Mouse (Mus musculus): ENCODE data around the gene Pxmp2. TPM values are rescaled to one million over a fixed set of nuclear protein-coding genes. Genes with fewer than 3 reads are reported as not detected.
A peak's percentile ranks its signal among the peaks of the same experiment; 100 is the strongest.

Gene Pxmp2
- polyA plus RNA-seq (2015; fragmentation: Nextera tagmentation; extraction: Ambion mirVana): 4.9 and 6.6 TPM in 2 replicates

DNA sequence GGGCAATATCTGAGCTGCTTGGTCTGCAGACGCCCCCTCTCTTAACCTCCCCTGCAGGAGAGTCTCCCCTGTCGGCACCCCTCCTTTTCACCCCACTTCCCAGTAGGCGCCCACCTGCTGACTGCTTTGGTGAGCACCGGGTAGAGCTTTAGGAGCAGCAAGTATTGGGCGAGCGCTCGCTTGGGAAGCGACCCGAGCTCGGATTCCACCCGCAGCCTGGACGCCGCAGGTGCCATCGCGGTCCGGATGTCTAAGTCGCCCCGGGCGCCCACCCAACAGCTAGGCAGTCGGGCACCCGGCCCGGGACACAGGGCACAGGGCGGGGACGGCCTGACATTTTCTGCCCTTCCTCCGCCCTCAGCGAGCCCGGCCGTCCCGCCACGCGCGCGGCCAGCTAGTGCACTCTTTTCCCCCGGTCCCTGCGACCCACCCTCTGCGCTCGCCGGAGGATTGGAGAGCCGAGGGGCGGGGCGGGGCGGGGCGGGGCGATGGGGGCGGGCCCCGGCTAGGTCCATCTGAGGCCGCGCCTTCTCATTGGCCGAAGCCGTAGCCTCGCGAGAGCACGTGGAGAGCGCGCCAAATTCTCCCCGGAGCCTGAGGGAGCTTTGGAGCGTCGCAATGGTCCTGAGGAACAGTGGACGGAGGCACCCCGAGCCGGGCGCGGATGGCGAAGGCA, at the start of gene Pxmp2, which contains the start of gene Pole:
Gene Pxmp2 (minus strand): TSS at position 417 of the 676 bp plus-strand sequence.
Gene Pole (plus strand): TSS at position 537 of the 676 bp plus-strand sequence.
- WGBS: 0% methylated on average over 60 of the region's 64 CpGs
- Histone ChIP-seq H3K4me2 (replicated peaks) (peak within 1 kb of the TSS; percentile 96), H3K27ac (replicated peaks) (0 out of 2 replicates have a peak within 1 kb of the TSS, but pooled peaks have one; percentile 68), H3K4me1 (peaks cover 16% of the 10 kb centered on the region), H3K27me3 (peaks cover 17% of the 10 kb centered on the region), H3K4me3 (replicated peaks) (peak within 1 kb of the TSS; percentile 90), H3K9me3 (replicated peaks) (no peaks in the 10 kb centered on the region), H3K9ac (peak within 1 kb of the TSS; percentile 83), H3K36me3 (peaks cover 16% of the 10 kb centered on the region)
- peak; percentile 99 for ATAC-seq (ENCODE audit: insufficient number of reproducible peaks, low FRiP score, low TSS enrichment, low read depth)

DNA sequence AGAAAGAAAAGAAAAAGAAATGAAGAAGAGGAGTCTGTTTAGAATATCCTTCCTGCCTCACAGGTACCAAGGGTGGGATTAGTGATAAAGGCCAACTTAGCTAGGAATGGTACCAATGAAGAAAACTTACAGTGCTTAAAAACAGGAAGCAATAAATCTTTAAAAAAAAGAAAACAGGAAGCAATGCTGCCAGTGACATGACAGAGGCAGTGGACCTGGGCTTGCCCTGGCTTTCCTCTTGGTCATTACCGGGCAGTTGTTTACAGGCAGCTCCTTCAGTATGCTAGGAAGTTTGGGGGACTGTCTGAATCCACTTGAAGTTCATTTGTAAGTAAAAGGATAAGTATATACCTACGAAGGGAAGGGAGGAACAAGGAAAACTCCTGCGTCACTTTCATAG, 44.5 kb upstream of the Pxmp2 start:
- H3K36me3 ChIP-seq: peaks cover 67% of the 10 kb centered on the region
- H3K4me2 ChIP-seq (replicated peaks): no peak overlapping the region
- no peak overlapping the region for H3K4me3 ChIP-seq (replicated peaks)
- 85% methylated on average over 3 of the region's 3 CpGs for WGBS
- no peak overlapping the region for H3K9ac ChIP-seq
- H3K27me3 ChIP-seq: no peaks in the 10 kb centered on the region
- no peak overlapping the region for H3K27ac ChIP-seq (replicated peaks)
- no peak for ATAC-seq (ENCODE audit: insufficient number of reproducible peaks, low FRiP score, low TSS enrichment, low read depth)
- no peaks in the 10 kb centered on the region for H3K4me1 ChIP-seq
- H3K9me3 ChIP-seq (replicated peaks): no peaks in the 10 kb centered on the region

DNA sequence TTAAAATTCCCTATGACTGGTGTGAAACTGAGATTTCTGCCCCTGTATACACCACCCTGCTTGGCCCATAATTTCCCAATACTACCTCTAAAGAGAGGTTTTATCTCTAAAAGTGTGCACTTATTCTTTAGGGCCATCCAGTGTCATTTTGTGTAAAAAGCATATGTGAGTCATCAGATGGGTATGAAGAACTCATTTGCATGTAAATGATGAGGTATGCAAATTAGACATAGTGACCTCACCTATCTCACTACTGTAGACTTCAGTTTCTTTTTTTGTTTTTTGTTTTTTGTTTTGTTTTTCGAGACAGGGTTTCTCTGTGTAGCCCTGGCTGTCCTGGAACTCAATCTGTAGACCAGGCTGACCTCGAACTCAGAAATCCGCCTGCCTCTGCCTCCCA, 27.1 kb upstream of the Pxmp2 start:
- ATAC-seq (ENCODE audit: insufficient number of reproducible peaks, low FRiP score, low TSS enrichment, low read depth): no peak
- Histone ChIP-seq H3K4me1 (no peaks in the 10 kb centered on the region), H3K9me3 (replicated peaks) (no peaks in the 10 kb centered on the region), H3K27me3 (no peaks in the 10 kb centered on the region), H3K27ac (replicated peaks) (no peak overlapping the region), H3K9ac (no peak overlapping the region), H3K4me3 (replicated peaks) (no peak overlapping the region), H3K36me3 (peaks cover 52% of the 10 kb centered on the region), H3K4me2 (replicated peaks) (no peak overlapping the region)
- 87% methylated on average over 3 of the region's 3 CpGs for WGBS

DNA sequence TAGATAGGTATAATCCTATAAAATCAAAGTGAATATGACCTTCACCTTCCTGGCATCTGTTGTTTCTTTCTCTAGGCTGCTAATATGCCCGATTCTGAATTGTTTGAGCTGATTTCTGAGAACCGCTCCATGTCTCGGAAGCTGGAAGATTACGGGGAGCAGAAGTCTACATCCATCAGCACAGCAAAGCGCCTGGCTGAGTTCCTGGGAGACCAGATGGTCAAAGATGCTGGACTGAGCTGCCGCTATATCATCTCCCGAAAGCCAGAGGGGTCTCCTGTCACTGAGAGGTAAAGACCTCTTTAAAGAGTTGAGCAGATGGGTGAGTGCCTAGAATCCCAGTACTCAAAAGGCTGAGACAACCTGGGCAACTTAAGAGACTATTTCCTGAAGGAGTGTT, 22.9 kb upstream of the Pxmp2 start:
- peaks cover 73% of the 10 kb centered on the region for H3K36me3 ChIP-seq
- no peak overlapping the region for H3K27ac ChIP-seq (replicated peaks)
- no peak for ATAC-seq (ENCODE audit: insufficient number of reproducible peaks, low FRiP score, low TSS enrichment, low read depth)
- WGBS: 96% methylated on average over 7 of the region's 7 CpGs
- no peak overlapping the region for H3K4me3 ChIP-seq (replicated peaks)
- H3K4me2 ChIP-seq (replicated peaks): no peak overlapping the region
- no peaks in the 10 kb centered on the region for H3K27me3 ChIP-seq
- no peaks in the 10 kb centered on the region for H3K4me1 ChIP-seq
- no peak overlapping the region for H3K9ac ChIP-seq
- no peaks in the 10 kb centered on the region for H3K9me3 ChIP-seq (replicated peaks)

DNA sequence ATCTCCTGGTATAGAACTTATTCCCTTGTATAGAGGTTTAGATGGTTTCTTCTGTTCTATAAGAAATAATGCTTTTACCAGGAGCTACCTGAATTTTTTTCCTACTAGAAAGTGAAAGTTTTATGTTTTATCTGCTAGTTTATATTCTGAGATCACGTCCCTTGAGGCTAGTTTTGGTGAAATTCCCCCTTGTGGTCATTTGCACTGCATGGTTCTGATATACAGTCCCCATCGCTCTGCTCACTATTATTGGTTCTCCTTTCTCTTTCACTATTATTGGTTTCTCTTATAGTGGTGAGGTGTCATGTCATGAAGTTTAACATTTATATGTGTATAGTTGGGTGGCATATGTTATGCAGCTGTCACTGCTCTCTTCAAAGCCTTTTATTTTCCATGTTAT, 14.6 kb upstream of the Pxmp2 start:
- peaks cover 82% of the 10 kb centered on the region for H3K36me3 ChIP-seq
- H3K27ac ChIP-seq (replicated peaks): no peak overlapping the region
- H3K9me3 ChIP-seq (replicated peaks): no peaks in the 10 kb centered on the region
- no peak overlapping the region for H3K4me3 ChIP-seq (replicated peaks)
- H3K4me2 ChIP-seq (replicated peaks): no peak overlapping the region
- no peak for ATAC-seq (ENCODE audit: insufficient number of reproducible peaks, low FRiP score, low TSS enrichment, low read depth)
- H3K4me1 ChIP-seq: no peaks in the 10 kb centered on the region
- WGBS: 89% methylated on average over 2 of the region's 2 CpGs
- H3K9ac ChIP-seq: no peak overlapping the region
- no peaks in the 10 kb centered on the region for H3K27me3 ChIP-seq

DNA sequence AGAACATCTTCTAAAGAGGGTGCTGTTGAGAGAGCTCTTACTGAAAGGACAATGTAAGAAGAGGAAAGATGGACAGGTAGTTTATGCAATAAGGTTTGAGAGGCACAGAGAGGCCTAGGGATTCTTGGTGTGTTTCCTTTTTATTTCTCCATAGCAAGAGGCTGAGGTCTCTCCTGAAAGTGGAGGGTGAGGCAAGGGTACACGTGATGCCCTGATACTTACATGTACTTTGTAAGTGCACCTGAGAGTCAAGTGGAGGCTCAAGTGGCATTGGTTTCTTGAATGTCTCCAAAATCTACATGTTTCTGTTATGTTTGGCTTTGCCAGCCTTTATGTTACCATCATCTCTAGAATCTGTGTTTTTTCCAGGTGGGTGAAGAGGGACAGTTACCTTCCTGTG, 10.7 kb upstream of the Pxmp2 start:
- H3K36me3 ChIP-seq: peaks cover 68% of the 10 kb centered on the region
- H3K9me3 ChIP-seq (replicated peaks): no peaks in the 10 kb centered on the region
- H3K27ac ChIP-seq (replicated peaks): no peak overlapping the region
- no peak overlapping the region for H3K4me3 ChIP-seq (replicated peaks)
- no peak overlapping the region for H3K9ac ChIP-seq
- 92% methylated on average over 1 of the region's 1 CpGs for WGBS
- H3K4me2 ChIP-seq (replicated peaks): no peak overlapping the region
- ATAC-seq (ENCODE audit: insufficient number of reproducible peaks, low FRiP score, low TSS enrichment, low read depth): no peak
- H3K4me1 ChIP-seq: no peaks in the 10 kb centered on the region
- no peaks in the 10 kb centered on the region for H3K27me3 ChIP-seq

DNA sequence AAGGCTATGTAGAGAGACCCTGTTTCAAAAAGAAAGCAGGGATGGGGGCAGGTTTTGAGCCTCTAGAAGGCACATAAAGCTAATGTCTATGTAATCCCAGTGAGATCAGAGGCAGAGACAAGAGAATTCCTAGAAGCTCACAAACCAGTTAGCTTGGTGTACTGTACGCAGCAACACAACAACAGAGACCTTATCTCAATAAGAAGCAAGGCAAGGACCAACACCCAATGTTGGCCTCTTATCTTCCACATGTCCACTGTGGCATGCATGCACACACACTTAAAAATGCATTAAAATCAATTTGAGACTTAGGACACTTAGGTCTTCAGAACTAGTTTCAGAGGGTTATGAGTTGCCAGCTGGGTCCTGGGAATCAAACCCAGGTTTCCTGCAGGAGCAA, 5.7 kb upstream of the Pxmp2 start:
- Histone ChIP-seq H3K9me3 (replicated peaks) (no peaks in the 10 kb centered on the region), H3K4me2 (replicated peaks) (no peak overlapping the region), H3K4me1 (peaks cover 8% of the 10 kb centered on the region), H3K27ac (replicated peaks) (no peak overlapping the region), H3K36me3 (peaks cover 52% of the 10 kb centered on the region), H3K27me3 (no peaks in the 10 kb centered on the region), H3K9ac (no peak overlapping the region), H3K4me3 (replicated peaks) (no peak overlapping the region)
- ATAC-seq (ENCODE audit: insufficient number of reproducible peaks, low FRiP score, low TSS enrichment, low read depth): no peak
- WGBS: 100% methylated on average over 1 of the region's 1 CpGs

DNA sequence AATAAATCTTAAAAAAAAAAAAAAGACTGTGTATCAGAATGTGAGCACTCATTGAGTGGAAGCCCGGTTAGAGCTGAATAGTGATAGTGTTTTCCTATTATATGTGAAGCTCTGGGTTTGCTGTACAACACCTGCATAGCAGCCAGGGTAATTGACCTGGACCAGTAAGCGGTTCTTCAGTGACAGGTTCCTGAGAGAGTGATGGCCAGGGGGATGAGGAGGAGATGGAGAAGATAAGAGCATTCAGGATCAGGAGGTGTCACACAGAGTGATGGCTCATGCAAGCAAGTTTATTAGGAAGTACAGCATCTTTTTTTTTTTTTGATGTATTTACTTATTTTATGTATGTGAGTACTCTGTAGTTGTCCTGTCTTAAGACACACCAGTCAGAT, 1.1 kb upstream of the Pxmp2 start:
- Histone ChIP-seq H3K4me3 (replicated peaks) (peak overlapping the region; percentile 90), H3K4me2 (replicated peaks) (peak overlapping the region; percentile 96), H3K27ac (replicated peaks) (no peak overlapping the region), H3K27me3 (peaks cover 17% of the 10 kb centered on the region), H3K36me3 (peaks cover 25% of the 10 kb centered on the region), H3K4me1 (peaks cover 16% of the 10 kb centered on the region), H3K9ac (no peak overlapping the region), H3K9me3 (replicated peaks) (no peaks in the 10 kb centered on the region)
- ATAC-seq (ENCODE audit: insufficient number of reproducible peaks, low FRiP score, low TSS enrichment, low read depth): no peak
- WGBS: 61% methylated on average over 2 of the region's 2 CpGs

DNA sequence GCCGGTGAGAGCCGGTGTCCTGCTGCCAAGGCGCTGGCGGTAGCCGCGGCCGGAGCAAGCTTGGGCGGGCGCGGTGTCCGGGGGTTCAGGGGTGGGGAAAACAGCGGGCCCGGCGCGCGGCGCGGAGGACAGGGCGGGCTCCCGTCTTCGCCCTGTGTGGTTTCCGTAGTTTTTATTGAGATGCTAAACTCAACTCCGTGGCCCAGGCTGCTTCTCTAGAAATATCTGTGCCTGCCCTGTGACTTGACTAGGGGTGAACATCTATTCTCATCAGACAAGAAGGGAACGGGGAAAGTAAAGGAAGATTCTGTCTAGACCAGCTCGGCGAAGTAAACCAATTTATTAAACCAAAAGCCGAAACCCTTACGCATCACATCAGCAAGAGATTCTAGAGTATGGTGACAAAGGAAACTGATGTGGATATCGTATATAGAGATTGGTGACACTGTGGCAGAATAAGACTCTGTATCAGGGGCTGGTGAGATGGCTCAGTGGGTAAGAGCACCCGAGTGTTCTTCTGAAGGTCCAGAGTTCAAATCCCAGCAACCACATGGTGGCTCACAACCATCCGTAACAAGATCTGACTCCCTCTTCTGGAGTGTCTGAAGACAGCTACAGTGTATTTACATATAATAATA, 579 bp upstream of the Pxmp2 start:
- no peaks in the 10 kb centered on the region for H3K9me3 ChIP-seq (replicated peaks)
- WGBS: 1% methylated on average over 31 of the region's 31 CpGs
- peak overlapping the region; percentile 90 for H3K4me3 ChIP-seq (replicated peaks)
- 0 out of 2 replicates have a peak overlapping the region, but pooled peaks have one; percentile 68 for H3K27ac ChIP-seq (replicated peaks)
- ATAC-seq (ENCODE audit: insufficient number of reproducible peaks, low FRiP score, low TSS enrichment, low read depth): peak; percentile 80
- peaks cover 16% of the 10 kb centered on the region for H3K4me1 ChIP-seq
- peak overlapping the region; percentile 83 for H3K9ac ChIP-seq
- peak overlapping the region; percentile 96 for H3K4me2 ChIP-seq (replicated peaks)
- H3K27me3 ChIP-seq: peaks cover 17% of the 10 kb centered on the region
- H3K36me3 ChIP-seq: peaks cover 21% of the 10 kb centered on the region

DNA sequence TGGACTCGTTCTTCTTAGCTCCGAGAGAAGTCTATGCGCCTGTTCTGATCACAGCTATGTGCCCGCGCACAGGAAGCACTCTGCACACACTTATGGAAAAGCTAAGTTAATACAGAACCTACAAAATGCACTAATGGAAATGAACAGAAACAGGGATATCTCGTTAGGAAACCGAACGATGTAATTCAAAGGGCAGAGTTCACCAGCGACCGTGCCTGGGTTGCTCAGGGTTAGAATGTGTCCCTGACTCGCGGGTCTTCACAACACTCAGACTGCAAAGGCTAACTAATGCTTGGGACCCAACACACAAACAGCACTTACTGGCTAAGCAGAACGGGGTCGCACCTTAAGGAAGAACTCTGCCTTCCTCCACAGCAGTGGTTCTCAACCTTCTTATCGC, 830 bp downstream of the Pxmp2 start:
- Histone ChIP-seq H3K4me2 (replicated peaks) (peak overlapping the region; percentile 96), H3K4me3 (replicated peaks) (peak overlapping the region; percentile 90), H3K36me3 (peaks cover 11% of the 10 kb centered on the region; the same call in 1 of the 2 replicates), H3K4me1 (peaks cover 16% of the 10 kb centered on the region), H3K27ac (replicated peaks) (no peak overlapping the region), H3K27me3 (peaks cover 17% of the 10 kb centered on the region), H3K9ac (peak overlapping the region; percentile 43; the same call in 1 of the 2 replicates), H3K9me3 (replicated peaks) (no peaks in the 10 kb centered on the region)
- WGBS: 6% methylated on average over 15 of the region's 15 CpGs
- ATAC-seq (ENCODE audit: insufficient number of reproducible peaks, low FRiP score, low TSS enrichment, low read depth): no peak

DNA sequence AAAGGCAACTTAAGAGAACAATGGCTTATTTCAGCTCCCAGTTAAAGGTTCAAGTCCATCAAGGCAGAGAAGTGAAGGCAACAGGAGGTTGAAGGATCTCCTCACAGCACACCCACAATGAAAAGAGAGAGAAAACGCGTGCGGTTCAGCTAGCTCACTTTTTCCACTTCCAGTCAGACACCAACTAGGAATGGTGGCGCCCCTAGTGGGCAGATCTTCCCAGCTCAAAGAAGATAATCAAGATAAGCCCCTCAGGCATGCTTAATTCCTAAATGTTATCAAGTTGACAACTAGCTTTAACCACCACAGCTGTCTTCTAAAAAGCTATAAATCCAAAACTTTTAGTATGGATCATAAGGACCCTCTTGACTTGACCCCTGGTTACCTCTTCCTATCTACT, 1.4 kb downstream of the Pxmp2 start:
- Histone ChIP-seq H3K36me3 (peaks cover 6% of the 10 kb centered on the region; the same call in 1 of the 2 replicates), H3K4me2 (replicated peaks) (peak overlapping the region; percentile 96; the same call in 1 of the 2 replicates), H3K4me3 (replicated peaks) (peak overlapping the region; percentile 90; the same call in 1 of the 2 replicates), H3K9me3 (replicated peaks) (no peaks in the 10 kb centered on the region), H3K27me3 (peaks cover 17% of the 10 kb centered on the region), H3K27ac (replicated peaks) (no peak overlapping the region), H3K9ac (no peak overlapping the region), H3K4me1 (peaks cover 16% of the 10 kb centered on the region)
- no peak for ATAC-seq (ENCODE audit: insufficient number of reproducible peaks, low FRiP score, low TSS enrichment, low read depth)
- WGBS: 7% methylated on average over 4 of the region's 4 CpGs
